Mouse (Mus musculus): Measurements from ENCODE around the gene Dgkz. TPM values are rescaled to one million over a fixed set of nuclear protein-coding genes. Genes with fewer than 3 reads are reported as not detected.

Gene Dgkz
- polyA plus RNA-seq, 1 experiment from 2014 or later, result 53.2 TPM

GRCm38 (mm10) chr2:91894716-91895115, 80.9 kb downstream of the Dgkz start:
- Histone ChIP-seq H3K9ac (ENCODE audit: low read depth, low read length) (no peak overlapping the region), H3K4me2 (replicated peaks; ENCODE audit: low read depth) (no peak overlapping the region), H3K4me1 (replicated peaks; ENCODE audit: control insufficient read depth, insufficient read depth, low read length) (no peaks in the 10 kb centered on the region), H3K27ac (ENCODE audit: low read depth, low read length) (no peak overlapping the region), H3K4me3 (ENCODE audit: low read depth, low read length) (no peak overlapping the region), H3K9me3 (ENCODE audit: control insufficient read depth) (no peaks in the 10 kb centered on the region), H3K36me3 (ENCODE audit: control insufficient read depth, insufficient read depth) (peaks cover 4% of the 10 kb centered on the region; the same call in 1 of the 2 replicates), H3K27me3 (replicated peaks; ENCODE audit: control insufficient read depth, insufficient read depth, low read length) (no peaks in the 10 kb centered on the region)
- no peak for TF ChIP-seq CTCF (IDR thresholded peaks at IDR 0.05; ENCODE audit: low read depth)
- 89% methylated on average over 3 of the region's 3 CpGs for WGBS
- no peak for ATAC-seq

- Histone ChIP-seq H3K27me3 (replicated peaks; ENCODE audit: control insufficient read depth, insufficient read depth, low read length) (no peaks in the 10 kb centered on the region), H3K9me3 (ENCODE audit: control insufficient read depth) (no peaks in the 10 kb centered on the region), H3K9ac (ENCODE audit: low read depth, low read length) (no peak overlapping the region), H3K4me2 (replicated peaks; ENCODE audit: low read depth) (no peak overlapping the region), H3K27ac (ENCODE audit: low read depth, low read length) (no peak overlapping the region), H3K4me3 (ENCODE audit: low read depth, low read length) (no peak overlapping the region), H3K4me1 (replicated peaks; ENCODE audit: control insufficient read depth, insufficient read depth, low read length) (no peaks in the 10 kb centered on the region), H3K36me3 (ENCODE audit: control insufficient read depth, insufficient read depth) (peaks cover 27% of the 10 kb centered on the region)
- no peak for TF ChIP-seq CTCF (IDR thresholded peaks at IDR 0.05; ENCODE audit: low read depth)
- 68% methylated on average over 4 of the region's 4 CpGs for WGBS
- no peak for ATAC-seq
Measured at GRCm38 (mm10) chr2:91884616-91885015, 91.0 kb downstream of the Dgkz start.

GRCm38 (mm10) chr2:91883961-91884360, 91.7 kb downstream of the Dgkz start:
- H3K9me3 ChIP-seq (ENCODE audit: control insufficient read depth), result no peaks in the 10 kb centered on the region
- no peak overlapping the region for H3K4me3 ChIP-seq (ENCODE audit: low read depth, low read length)
- 70% methylated on average over 4 of the region's 4 CpGs for WGBS
- H3K36me3 ChIP-seq (ENCODE audit: control insufficient read depth, insufficient read depth), result peaks cover 27% of the 10 kb centered on the region
- no peak for TF ChIP-seq CTCF (IDR thresholded peaks at IDR 0.05; ENCODE audit: low read depth)
- ATAC-seq, result no peak
- no peak overlapping the region for H3K27ac ChIP-seq (ENCODE audit: low read depth, low read length)
- H3K4me2 ChIP-seq (replicated peaks; ENCODE audit: low read depth), result no peak overlapping the region
- no peaks in the 10 kb centered on the region for H3K27me3 ChIP-seq (replicated peaks; ENCODE audit: control insufficient read depth, insufficient read depth, low read length)
- no peaks in the 10 kb centered on the region for H3K4me1 ChIP-seq (replicated peaks; ENCODE audit: control insufficient read depth, insufficient read depth, low read length)
- H3K9ac ChIP-seq (ENCODE audit: low read depth, low read length), result no peak overlapping the region

Small RNAs within 50 kb of the gene (microRNA-seq; reads per million reads assigned to microRNA genes)
- not detected for gene Mir6999

Other genes starting within 250 kb of the Dgkz start
- 5.5 and 6.1 TPM in 2 replicates for gene Ambra1, start 245.7 kb downstream of the Dgkz start, polyA plus RNA-seq (2015; fragmentation: Nextera tagmentation; extraction: Ambion mirVana)
- 0.24 and 0.26 TPM in 2 replicates for gene Chrm4, start 48.6 kb downstream of the Dgkz start, polyA plus RNA-seq (2015; fragmentation: Nextera tagmentation; extraction: Ambion mirVana)
- 119 and 128 TPM in 2 replicates for gene Mdk, start 43.6 kb downstream of the Dgkz start, polyA plus RNA-seq (2015; fragmentation: Nextera tagmentation; extraction: Ambion mirVana)
- 0.21 and 0.30 TPM in 2 replicates for gene Gm9821, start 30.2 kb downstream of the Dgkz start, polyA plus RNA-seq (2015; fragmentation: Nextera tagmentation; extraction: Ambion mirVana)
- 6.8 and 8.4 TPM in 2 replicates for gene Creb3l1, start 48.6 kb upstream of the Dgkz start, polyA plus RNA-seq (2015; fragmentation: Nextera tagmentation; extraction: Ambion mirVana)
- 7.4 and 8.0 TPM in 2 replicates for gene Phf21a, start 117.3 kb upstream of the Dgkz start, polyA plus RNA-seq (2015; fragmentation: Nextera tagmentation; extraction: Ambion mirVana)